Mouse (Mus musculus) layer of hippocampus, adult 2 months (tissue): Measurements from ENCODE around the gene Spire2. TPM values are rescaled to one million over a fixed set of nuclear protein-coding genes. Genes with fewer than 3 reads are reported as not detected.
A peak's percentile ranks its signal among the peaks of the same experiment; 100 is the strongest.

ENCODE experiments used
- DNase-seq, 2 experiments: peaks; one replicate each; pipeline ENCODE4 v3.0.0; 2022; ENCODE audit warnings: low spot score in 2 of 2
- H3K27ac ChIP-seq: fragments of 200-600 bp; 2 replicates; pipeline ENCODE4 v1.8.1; 2022
- H3K4me3 ChIP-seq: fragments of 200-600 bp; 2 replicates; pipeline ENCODE4 v1.8.1; 2022; ENCODE audit warnings: mild to moderate bottlenecking
- CTCF ChIP-seq: fragments of 200-600 bp; conservative IDR thresholded peaks from 2 replicates; pipeline ENCODE4 v1.8.1; 2022; ENCODE audit warnings: antibody characterized with exemption, mild to moderate bottlenecking, moderate library complexity
- total RNA-seq, 2 experiments: library from RNA; stranded (reverse); gene quantifications; 2 replicates each; pipeline ENCODE4 v1.2.3; 2021

Spire2 gene
- total RNA-seq, 2 experiments from 2014 or later: 15.8 to 17.4 TPM

DNA sequence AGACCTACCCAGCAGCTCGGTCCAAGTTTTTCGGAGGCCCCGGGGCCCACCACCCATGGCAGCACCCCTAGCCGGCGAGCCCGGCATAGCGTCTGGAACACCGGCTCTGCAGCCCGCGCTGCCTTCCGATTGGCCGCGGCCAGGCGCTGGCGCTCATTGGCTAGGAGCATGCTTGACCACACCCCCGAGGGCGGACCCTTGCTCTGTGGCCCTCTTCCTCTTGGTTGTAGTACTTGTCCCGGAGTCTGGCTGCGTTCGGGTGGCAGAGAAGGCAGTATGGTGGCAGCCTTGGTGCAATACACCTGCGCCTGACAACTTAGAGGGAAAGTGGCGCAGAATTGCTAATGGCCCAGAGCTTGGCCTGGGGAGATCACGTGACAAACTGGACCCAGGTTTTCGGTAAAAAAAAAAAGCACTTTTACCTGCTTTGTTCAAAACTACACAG lies 14.0 kb upstream of the Spire2 start, which contains the start of gene Fanca:
Gene Fanca, minus strand, starts transcription at position 110 of the 445 bp plus-strand sequence.
- Histone ChIP-seq H3K4me3 (peak within 1 kb of the TSS; percentile 52), H3K27ac (no peak within 1 kb of the TSS)
- peak; percentile 65 for TF ChIP-seq CTCF
- DNase-seq: peak; percentile 87 to 89

DNA sequence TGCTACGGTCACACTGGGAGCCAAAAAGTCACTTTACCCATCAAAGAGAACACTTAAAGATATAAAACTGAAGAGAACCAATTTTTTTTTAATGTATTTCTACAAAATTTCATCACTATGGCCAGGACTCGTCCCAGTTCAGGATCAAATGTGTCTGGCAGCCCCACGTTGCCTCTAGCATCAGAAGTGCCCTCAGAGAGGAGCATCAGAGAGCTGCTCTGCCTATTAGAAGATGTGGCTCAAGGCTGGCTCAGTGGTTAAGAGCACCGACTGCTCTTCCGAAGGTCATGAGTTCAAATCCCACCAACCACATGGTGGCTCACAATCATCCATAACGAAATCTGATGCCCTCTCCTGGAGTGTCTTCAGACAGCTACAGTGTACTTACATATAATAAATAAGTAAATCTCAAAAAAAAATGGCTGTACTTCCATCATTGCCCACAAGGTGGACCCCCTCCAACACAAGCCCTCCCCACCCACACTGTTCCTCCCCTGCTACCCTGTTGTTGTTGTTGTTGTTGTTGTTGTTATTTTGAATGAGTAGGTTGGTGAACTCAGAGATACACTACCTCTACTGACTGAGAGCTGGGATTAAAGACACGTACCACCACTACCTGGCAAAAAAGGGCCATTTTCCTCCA lies 12.9 kb upstream of the Spire2 start:
- Histone ChIP-seq H3K4me3 (no peak overlapping the region), H3K27ac (no peak overlapping the region)
- peak in 1 of 2 experiments; percentile 54 for DNase-seq
- peak; percentile 81 for TF ChIP-seq CTCF

DNA sequence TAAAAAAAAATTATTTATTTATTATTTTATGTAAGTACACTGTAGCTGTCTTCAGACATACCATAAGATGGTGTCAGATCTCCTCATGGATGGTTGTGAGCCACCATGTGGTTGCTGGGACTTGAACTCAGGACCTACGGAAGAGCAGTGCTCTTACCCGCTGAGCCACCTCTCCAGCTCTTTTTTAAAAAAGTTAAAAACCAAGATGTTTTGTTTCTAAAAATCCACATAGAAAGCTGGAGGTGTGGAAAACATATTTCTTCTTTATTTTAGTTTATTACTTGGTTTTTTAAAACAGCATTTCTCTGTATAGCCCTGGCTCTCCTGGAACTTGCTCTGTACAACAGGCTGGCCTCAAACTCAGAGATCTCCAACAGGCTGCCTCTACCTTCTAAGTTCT lies 4.0 kb upstream of the Spire2 start:
- H3K4me3 ChIP-seq: no peak overlapping the region
- no peak overlapping the region for H3K27ac ChIP-seq
- DNase-seq: no peak
- TF ChIP-seq CTCF: no peak

DNA sequence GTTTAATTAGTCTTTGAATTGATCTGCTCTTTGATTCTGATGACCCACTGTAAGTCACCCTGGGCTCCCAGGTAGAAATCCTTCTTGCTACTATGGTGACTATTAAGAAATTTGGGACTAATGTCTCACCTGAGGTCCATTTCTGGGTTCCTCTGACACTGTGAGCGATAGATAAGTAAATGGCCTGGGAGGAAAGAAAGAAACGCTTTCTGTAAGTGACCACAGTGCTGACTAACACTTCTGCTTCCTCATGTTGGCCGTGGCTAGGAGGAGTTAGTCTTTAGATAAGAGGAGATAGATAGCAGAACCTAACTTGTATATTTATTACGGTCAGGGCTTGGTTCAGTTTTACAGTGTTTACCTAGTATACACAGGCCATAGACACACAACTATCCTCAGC lies 3.2 kb upstream of the Spire2 start:
- no peak overlapping the region for H3K27ac ChIP-seq

DNA sequence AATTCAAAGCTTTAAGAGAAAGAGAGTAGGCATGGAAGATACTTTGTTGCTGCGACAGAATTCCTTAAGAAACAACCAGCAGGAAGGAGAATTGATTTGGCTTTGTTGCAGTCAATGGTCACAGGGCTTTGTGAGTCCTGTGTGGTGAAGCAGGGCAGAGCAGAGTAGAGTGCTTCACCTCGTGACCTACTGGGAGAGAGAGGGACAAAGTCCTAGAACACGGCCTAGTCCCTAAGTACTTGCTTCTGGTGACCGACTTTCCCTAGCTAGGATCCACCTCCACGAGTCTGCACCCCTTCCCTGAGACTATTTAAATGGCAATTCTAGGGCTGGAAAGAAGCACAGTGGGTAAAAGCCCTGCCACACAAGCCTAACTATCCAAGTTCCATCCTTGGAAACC lies 2.6 kb upstream of the Spire2 start:
- no peak for TF ChIP-seq CTCF
- DNase-seq: no peak
- no peak overlapping the region for H3K4me3 ChIP-seq
- no peak overlapping the region for H3K27ac ChIP-seq

More for the DNA sequence above, 3.2 kb upstream of the Spire2 start:
- DNase-seq: no peak
- no peak overlapping the region for H3K4me3 ChIP-seq
- TF ChIP-seq CTCF: no peak

DNA sequence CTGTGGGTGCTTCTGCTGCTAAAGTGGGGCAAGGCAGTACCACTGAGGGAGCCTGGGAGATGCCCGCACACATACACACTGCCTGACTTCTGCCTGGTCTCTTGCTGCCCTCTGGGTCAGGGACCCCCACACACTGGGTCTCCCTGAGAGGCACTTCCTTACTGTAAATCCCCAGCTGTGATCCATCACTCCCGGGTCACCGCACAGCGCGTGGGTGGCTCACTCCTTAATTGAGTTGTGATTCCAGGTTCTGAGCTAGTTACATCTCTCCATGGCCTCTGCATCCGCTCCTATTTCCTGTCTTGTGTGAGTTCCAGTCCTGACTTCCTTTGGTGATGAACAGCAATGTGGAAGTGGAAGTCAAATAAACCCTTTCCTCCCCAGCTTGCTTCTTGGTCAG lies 1.8 kb upstream of the Spire2 start:
- DNase-seq: no peak
- no peak overlapping the region for H3K27ac ChIP-seq
- TF ChIP-seq CTCF: no peak
- H3K4me3 ChIP-seq: no peak overlapping the region

DNA sequence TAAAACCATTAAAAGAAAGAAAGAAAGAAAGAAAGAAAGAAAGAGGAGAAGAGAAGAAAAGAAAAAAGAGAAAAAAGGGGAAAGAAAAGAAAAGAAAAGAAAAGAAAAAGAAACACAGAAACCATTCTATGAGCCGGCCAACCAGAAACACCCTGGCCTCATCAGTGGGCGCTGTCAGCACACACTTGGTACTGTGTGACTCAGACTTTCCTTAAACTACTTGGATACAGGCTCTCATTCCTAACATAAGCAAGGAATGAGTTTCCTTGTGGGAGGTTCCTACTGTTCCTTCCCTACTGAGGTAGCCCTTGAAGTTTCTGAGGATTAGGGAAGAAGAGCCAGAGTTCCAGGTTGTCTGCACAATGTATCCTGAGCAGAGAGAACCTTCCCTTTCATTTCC lies 1.2 kb upstream of the Spire2 start:
- TF ChIP-seq CTCF: no peak
- Histone ChIP-seq H3K4me3 (no peak overlapping the region), H3K27ac (peak overlapping the region; percentile 87; the same call in 1 of the 2 replicates)
- DNase-seq: no peak

DNA sequence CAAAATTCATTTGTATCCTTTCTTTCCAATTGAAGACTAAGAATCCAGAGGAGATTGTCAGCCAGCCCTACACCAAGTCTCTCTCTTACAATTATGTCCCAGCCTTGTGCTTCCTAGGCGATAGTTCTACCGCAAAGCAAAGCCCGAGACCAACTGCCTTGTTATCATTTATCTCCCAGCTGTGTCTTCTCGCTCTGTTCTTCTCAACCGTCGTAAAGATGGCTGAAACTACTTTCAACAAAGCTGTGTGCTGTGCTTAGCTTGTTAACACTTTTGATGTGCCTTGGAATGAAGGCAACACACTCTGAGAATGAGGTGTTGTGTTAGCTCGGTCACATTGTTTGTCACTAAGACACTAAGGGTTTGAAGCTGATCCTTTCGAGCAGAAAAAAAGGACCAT lies 703 bp upstream of the Spire2 start:
- H3K4me3 ChIP-seq: peak overlapping the region; percentile 74
- no peak for DNase-seq
- TF ChIP-seq CTCF: no peak
- H3K27ac ChIP-seq: peak overlapping the region; percentile 87

DNA sequence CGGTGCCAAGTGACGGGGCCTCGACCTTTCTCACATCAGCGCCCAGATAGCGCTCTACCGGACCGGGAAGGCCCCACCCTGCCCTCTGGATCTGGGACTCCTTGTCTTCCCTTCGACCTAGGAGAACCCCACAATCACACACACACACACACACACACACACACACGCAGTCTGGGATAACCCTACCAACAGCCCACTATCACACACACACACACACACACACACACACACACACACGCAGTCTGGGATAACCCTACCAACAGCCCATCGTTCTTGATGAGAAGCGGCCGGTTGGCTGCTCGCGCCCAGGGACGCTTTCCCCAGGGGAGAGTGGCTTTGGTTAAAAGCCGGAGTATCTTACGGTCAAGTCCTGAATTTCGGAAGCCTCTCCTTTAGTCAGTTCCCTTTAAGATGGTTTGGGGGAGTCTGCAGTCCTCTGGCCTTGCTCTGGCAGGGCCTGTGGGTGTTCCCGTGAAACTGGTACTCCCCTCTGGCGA lies 626 bp downstream of the Spire2 start:
- no peak for TF ChIP-seq CTCF
- Histone ChIP-seq H3K4me3 (peak overlapping the region; percentile 74), H3K27ac (peak overlapping the region; percentile 87)
- no peak for DNase-seq

DNA sequence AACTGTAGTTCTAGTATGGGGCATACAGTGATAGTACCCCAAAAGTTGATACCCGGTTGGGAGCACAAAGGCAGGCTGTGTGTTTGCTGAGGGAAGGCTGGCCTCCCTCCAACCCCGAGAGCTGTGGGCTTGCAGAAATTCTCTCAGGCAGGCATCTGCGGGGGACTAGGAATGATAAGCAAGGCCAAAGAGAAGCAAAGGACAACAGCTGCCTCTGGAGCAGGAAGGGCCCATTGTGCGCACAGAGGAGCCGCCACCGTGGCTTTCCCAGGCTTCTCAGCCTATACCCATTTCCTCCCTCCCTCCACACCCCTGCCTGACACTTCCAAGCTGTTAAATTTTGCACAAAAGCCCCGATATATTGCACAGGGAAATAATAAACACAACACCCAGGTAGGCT lies 1.4 kb downstream of the Spire2 start:
- peak overlapping the region; percentile 74 for H3K4me3 ChIP-seq
- peak in 1 of 2 experiments; percentile 25 for DNase-seq
- no peak for TF ChIP-seq CTCF
- H3K27ac ChIP-seq: peak overlapping the region; percentile 67

DNA sequence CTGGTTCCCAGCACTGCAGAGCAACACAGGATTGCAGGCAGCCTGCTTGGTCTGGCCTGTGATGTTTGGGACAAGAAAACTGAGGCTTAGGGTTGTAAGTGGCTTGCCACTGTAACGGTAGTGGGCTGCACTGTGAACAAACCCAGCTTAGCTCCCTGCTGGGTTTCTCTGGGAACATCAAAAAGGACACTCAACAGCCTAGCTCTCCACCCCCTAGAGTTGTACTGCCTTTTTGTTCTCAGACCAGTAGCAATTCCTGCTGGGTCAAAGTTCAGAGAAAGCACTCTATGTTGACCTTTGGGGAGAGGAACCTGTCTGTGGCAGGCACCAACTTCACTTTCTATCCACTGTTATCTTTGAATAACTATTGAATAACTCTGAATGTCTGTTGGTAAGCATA lies 2.0 kb downstream of the Spire2 start:
- no peak overlapping the region for H3K4me3 ChIP-seq
- TF ChIP-seq CTCF: no peak
- DNase-seq: no peak
- H3K27ac ChIP-seq: peak overlapping the region; percentile 67; the same call in 1 of the 2 replicates

DNA sequence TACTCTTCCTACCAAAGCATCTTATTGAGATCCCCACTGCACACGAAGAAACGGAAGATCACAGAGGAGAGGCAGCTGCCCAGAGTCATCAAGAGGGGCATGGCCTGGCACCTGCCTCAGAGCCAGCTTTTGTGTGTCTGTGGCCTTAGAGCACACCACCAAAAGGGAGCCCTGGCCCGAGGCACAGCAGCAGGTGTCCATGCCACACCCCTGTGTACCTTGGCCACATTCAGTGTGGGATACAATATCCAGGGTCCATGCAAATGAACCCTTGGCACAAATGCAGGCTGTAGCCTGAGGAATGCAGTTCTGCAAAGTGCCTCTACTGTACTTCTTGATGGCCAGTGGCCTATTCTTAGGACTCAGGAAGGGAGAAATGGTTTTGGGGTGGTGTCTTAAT lies 5.0 kb downstream of the Spire2 start:
- TF ChIP-seq CTCF: no peak
- Histone ChIP-seq H3K4me3 (no peak overlapping the region), H3K27ac (no peak overlapping the region)
- no peak for DNase-seq

DNA sequence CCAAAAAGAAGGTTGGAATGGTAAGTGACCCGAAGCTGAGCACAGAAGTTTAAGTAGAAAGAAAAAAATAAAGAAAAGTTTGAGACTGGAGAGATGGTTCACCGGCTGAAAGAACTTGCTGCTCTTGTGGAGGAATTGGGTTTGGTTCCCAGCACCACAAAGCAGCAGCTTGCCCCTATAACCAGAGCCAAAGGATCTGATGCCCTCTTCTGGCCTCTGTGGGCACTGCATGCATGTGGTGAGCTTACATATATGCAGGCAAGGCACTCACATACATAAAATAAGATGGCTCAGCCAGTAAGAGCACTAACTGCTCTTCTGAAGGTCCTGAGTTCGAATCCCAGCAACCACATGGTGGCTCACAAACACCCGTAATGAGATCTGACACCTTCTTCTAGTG lies 7.6 kb downstream of the Spire2 start:
- DNase-seq: no peak
- no peak overlapping the region for H3K4me3 ChIP-seq
- TF ChIP-seq CTCF: peak; percentile 52
- no peak overlapping the region for H3K27ac ChIP-seq
